Mouse (Mus musculus) embryonic facial prominence, embryonic 14.5 days (tissue): ENCODE measurements around the gene Ctbp2. TPM values are rescaled to one million over a fixed set of nuclear protein-coding genes. Genes with fewer than 3 reads are reported as not detected.

ENCODE experiments used
- ATAC-seq: fragments of 200-750 bp; cut with Nextera tagmentation; 2 replicates; pipeline ENCODE4 v1.8.0; 2017; ENCODE audit warnings: low read depth, moderate number of reproducible peaks, moderate TSS enrichment
- DNase-seq: peaks from one replicate; pipeline ENCODE4 v3.0.0-alpha.2; 2015; ENCODE audit warnings: low spot score
- H3K27ac ChIP-seq: fragments of 300-500 bp; sonication (generic); replicated peaks from 2 replicates; pipeline ENCODE4 v1.5.1; 2014; ENCODE audit warnings: low read depth, mild to moderate bottlenecking, low read length, moderate library complexity
- H3K27me3 ChIP-seq: fragments of 300-500 bp; sonication (generic); replicated peaks from 2 replicates; pipeline ENCODE4 v1.6.1; 2014; ENCODE audit warnings: low read length; ENCODE audit not compliant: control insufficient read depth, insufficient read depth
- H3K36me3 ChIP-seq: fragments of 300-500 bp; sonication (generic); 2 replicates; pipeline ENCODE4 v1.6.1; 2014; ENCODE audit warnings: low read length, mixed read lengths; ENCODE audit not compliant: control insufficient read depth, insufficient read depth
- H3K4me1 ChIP-seq: fragments of 300-500 bp; sonication (generic); 2 replicates; pipeline ENCODE4 v1.6.1; 2014; ENCODE audit warnings: antibody characterized with exemption, low read length; ENCODE audit not compliant: control insufficient read depth, insufficient read depth
- H3K4me2 ChIP-seq: fragments of 300-500 bp; sonication (generic); 2 replicates; pipeline ENCODE4 v1.6.1; 2014; ENCODE audit warnings: low read depth, mild to moderate bottlenecking, low read length, moderate library complexity, mixed read lengths
- H3K4me3 ChIP-seq: fragments of 300-500 bp; sonication (generic); 2 replicates; pipeline ENCODE4 v1.5.1; 2014; ENCODE audit warnings: low read depth, mild to moderate bottlenecking, low read length
- H3K9ac ChIP-seq: fragments of 300-500 bp; sonication (generic); 2 replicates; pipeline ENCODE4 v1.6.1; 2014; ENCODE audit warnings: low read depth, mild to moderate bottlenecking, low read length, moderate library complexity, mixed read lengths
- H3K9me3 ChIP-seq: fragments of 300-500 bp; sonication (generic); 2 replicates; pipeline ENCODE4 v1.6.1; 2016; ENCODE audit warnings: low read length; ENCODE audit not compliant: control insufficient read depth
- WGBS: fragments of 180-500 bp; shearing (Covaris S2); extraction: QIAGEN DNeasy Blood & Tissue Kit; methylation state at CpG from one replicate; pipeline ENCODE4 v1.1.7; 2014; 5-methylcytosine and 5-hydroxymethylcytosine counted together
- polyA plus RNA-seq: library from polyadenylated mRNA; unstranded; fragments of >200 nt; fragmentation: Nextera tagmentation; extraction: Ambion mirVana; gene quantifications from 2 replicates; pipeline ENCODE4 v1.2.1, GENCODE M21; 2014

Ctbp2 gene
- polyA plus RNA-seq, 1 experiment from 2014 or later: 63.0 TPM

GRCm38 (mm10) chr7:132982639-132983038 lies 141.5 kb downstream of the Ctbp2 start:
- DNase-seq (no peak), ATAC-seq (no peak)
- Histone ChIP-seq H3K4me1 (no peaks in the 10 kb centered on the region), H3K9me3 (no peaks in the 10 kb centered on the region), H3K4me2 (no peak overlapping the region), H3K27ac (no peak overlapping the region), H3K27me3 (no peaks in the 10 kb centered on the region), H3K9ac (no peak overlapping the region), H3K36me3 (peaks cover 62% of the 10 kb centered on the region), H3K4me3 (no peak overlapping the region)
- 81% methylated on average over 3 of the region's 3 CpGs for WGBS

GRCm38 (mm10) chr7:132977981-132978380 lies 146.2 kb downstream of the Ctbp2 start:
- Histone ChIP-seq H3K9ac (no peak overlapping the region), H3K27ac (no peak overlapping the region), H3K27me3 (no peaks in the 10 kb centered on the region), H3K36me3 (peaks cover 55% of the 10 kb centered on the region), H3K9me3 (no peaks in the 10 kb centered on the region), H3K4me2 (no peak overlapping the region), H3K4me3 (no peak overlapping the region), H3K4me1 (no peaks in the 10 kb centered on the region)
- WGBS: 95% methylated on average over 2 of the region's 2 CpGs
- DNase-seq (no peak), ATAC-seq (no peak)

GRCm38 (mm10) chr7:132976079-132976478 lies 148.1 kb downstream of the Ctbp2 start:
- no peak overlapping the region for H3K9ac ChIP-seq
- 88% methylated on average over 2 of the region's 2 CpGs for WGBS

GRCm38 (mm10) chr7:132972079-132972478 lies 152.1 kb downstream of the Ctbp2 start:
- no peak overlapping the region for H3K27ac ChIP-seq
- no peak overlapping the region for H3K9ac ChIP-seq
- H3K4me3 ChIP-seq: no peak overlapping the region
- H3K9me3 ChIP-seq: no peaks in the 10 kb centered on the region
- no peaks in the 10 kb centered on the region for H3K27me3 ChIP-seq
- ATAC-seq: no peak
- no peaks in the 10 kb centered on the region for H3K4me1 ChIP-seq
- no peak for DNase-seq
- peaks cover 39% of the 10 kb centered on the region for H3K36me3 ChIP-seq
- H3K4me2 ChIP-seq: no peak overlapping the region
- WGBS: 91% methylated on average over 2 of the region's 2 CpGs

More at GRCm38 (mm10) chr7:132976079-132976478, 148.1 kb downstream of the Ctbp2 start:
- H3K4me2 ChIP-seq: no peak overlapping the region
- no peak overlapping the region for H3K4me3 ChIP-seq
- peaks cover 47% of the 10 kb centered on the region for H3K36me3 ChIP-seq
- no peaks in the 10 kb centered on the region for H3K9me3 ChIP-seq
- H3K27ac ChIP-seq: no peak overlapping the region
- DNase-seq (no peak), ATAC-seq (no peak)
- H3K4me1 ChIP-seq: no peaks in the 10 kb centered on the region
- H3K27me3 ChIP-seq: no peaks in the 10 kb centered on the region

- Histone ChIP-seq H3K27me3 (no peaks in the 10 kb centered on the region), H3K9ac (no peak overlapping the region), H3K4me3 (no peak overlapping the region), H3K4me2 (no peak overlapping the region), H3K36me3 (peaks cover 3% of the 10 kb centered on the region; the same call in 1 of the 2 replicates), H3K9me3 (no peaks in the 10 kb centered on the region), H3K4me1 (no peaks in the 10 kb centered on the region), H3K27ac (no peak overlapping the region)
- no peak for ATAC-seq
- 79% methylated on average over 2 of the region's 2 CpGs for WGBS
- no peak for DNase-seq
These were observed 158.4 kb downstream of the Ctbp2 start for GRCm38 (mm10) chr7:132965707-132966106.

GRCm38 (mm10) chr7:132964395-132964794 lies 159.8 kb downstream of the Ctbp2 start:
- no peak overlapping the region for H3K4me2 ChIP-seq
- 0 out of 2 replicates have a peak, but pooled peaks cover 3% of the 10 kb centered on the region for H3K36me3 ChIP-seq
- no peak overlapping the region for H3K4me3 ChIP-seq
- H3K27ac ChIP-seq: no peak overlapping the region
- WGBS: 82% methylated on average over 3 of the region's 3 CpGs
- DNase-seq: no peak
- H3K9me3 ChIP-seq: no peaks in the 10 kb centered on the region
- ATAC-seq: no peak
- no peaks in the 10 kb centered on the region for H3K4me1 ChIP-seq
- H3K27me3 ChIP-seq: no peaks in the 10 kb centered on the region
- H3K9ac ChIP-seq: no peak overlapping the region

- no peaks in the 10 kb centered on the region for H3K36me3 ChIP-seq
- no peak overlapping the region for H3K27ac ChIP-seq
- H3K9me3 ChIP-seq: no peaks in the 10 kb centered on the region
- ATAC-seq (no peak), DNase-seq (no peak)
- no peak overlapping the region for H3K9ac ChIP-seq
- 84% methylated on average over 3 of the region's 3 CpGs for WGBS
- H3K4me2 ChIP-seq: no peak overlapping the region
- no peaks in the 10 kb centered on the region for H3K27me3 ChIP-seq
- H3K4me1 ChIP-seq: no peaks in the 10 kb centered on the region
- no peak overlapping the region for H3K4me3 ChIP-seq
These were observed 173.5 kb downstream of the Ctbp2 start for GRCm38 (mm10) chr7:132950613-132951012.

- Histone ChIP-seq H3K36me3 (no peaks in the 10 kb centered on the region), H3K9ac (no peak overlapping the region), H3K9me3 (no peaks in the 10 kb centered on the region), H3K4me2 (no peak overlapping the region), H3K4me1 (no peaks in the 10 kb centered on the region), H3K27me3 (no peaks in the 10 kb centered on the region), H3K4me3 (no peak overlapping the region), H3K27ac (no peak overlapping the region)
- ATAC-seq (no peak), DNase-seq (no peak)
- 89% methylated on average over 4 of the region's 4 CpGs for WGBS
These were observed 174.2 kb downstream of the Ctbp2 start for GRCm38 (mm10) chr7:132949968-132950367.

GRCm38 (mm10) chr7:132940569-132940968 lies 183.6 kb downstream of the Ctbp2 start:
- ATAC-seq (no peak), DNase-seq (no peak)
- Histone ChIP-seq H3K27me3 (no peaks in the 10 kb centered on the region), H3K4me2 (no peak overlapping the region), H3K4me1 (peaks cover 9% of the 10 kb centered on the region; the same call in 1 of the 2 replicates), H3K27ac (no peak overlapping the region), H3K9ac (no peak overlapping the region), H3K9me3 (no peaks in the 10 kb centered on the region), H3K36me3 (no peaks in the 10 kb centered on the region), H3K4me3 (no peak overlapping the region)
- whole genome bisulfite sequencing: 88% methylated on average over 2 of the region's 2 CpGs
